Mouse (Mus musculus): Measurements from ENCODE around the gene Hoxc8.

- no peak for TF ChIP-seq CHD2 (IDR thresholded peaks at IDR 0.05; ENCODE audit: low read depth, low read length)
- TF ChIP-seq ZC3H11A (IDR thresholded peaks at IDR 0.05; ENCODE audit: borderline replicate concordance, low read depth, low read length) = no peak
- TF ChIP-seq MAFK (IDR thresholded peaks at IDR 0.05; ENCODE audit: insufficient read depth, low read depth, low read length) = no peak
- no peak for TF ChIP-seq ZNF384 (IDR thresholded peaks at IDR 0.05; ENCODE audit: low read depth, low read length)
- no peak for TF ChIP-seq HCFC1 (IDR thresholded peaks at IDR 0.05; ENCODE audit: borderline replicate concordance, insufficient read depth, low read length)
Measured at GRCm38 (mm10) chr15:102948842-102949241, 41.6 kb upstream of the Hoxc8 start.
